Mouse (Mus musculus) central nervous system, embryonic 14 days (tissue): Measurements from ENCODE around the gene Mxra8. TPM values are rescaled to one million over a fixed set of nuclear protein-coding genes. Genes with fewer than 3 reads are reported as not detected.

Experiments used
- polyA plus RNA-seq: library from polyadenylated mRNA; depleted of rRNA; stranded (reverse); fragments of >200 nt; gene quantifications from 2 replicates; pipeline ENCODE4 v1.2.3, GENCODE M21; 2012; rRNA removed

Mxra8 gene
- polyA plus RNA-seq = 46.6 and 77.3 TPM in 2 replicates

DNA sequence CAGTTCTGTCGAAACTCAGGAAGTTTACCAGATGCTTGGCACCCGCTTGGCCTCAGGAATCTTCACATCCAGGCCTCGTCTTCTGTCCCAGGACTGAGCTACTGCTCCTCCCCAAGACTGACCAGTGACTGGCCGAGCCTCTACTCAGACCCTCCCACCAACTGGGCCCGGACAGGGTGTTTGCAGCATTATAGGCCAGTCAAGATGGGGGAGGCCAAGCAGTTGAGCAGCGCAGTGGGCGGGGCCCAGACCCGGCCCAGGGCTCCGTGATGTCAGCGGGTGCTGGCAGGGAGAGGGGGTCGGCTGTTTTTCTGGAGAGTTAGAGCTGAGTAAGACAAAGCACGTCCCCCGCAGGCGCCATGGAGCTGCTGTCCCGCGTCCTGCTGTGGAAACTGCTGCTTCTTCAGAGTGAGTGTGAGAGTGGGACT lies at the start of gene Mxra8:
Mxra8 (plus strand) TSS at position 198 of the 428 bp plus-strand sequence.

GRCm38 (mm10) chr4:155790021-155790489 lies 49.4 kb upstream of the Mxra8 start, which contains the start of gene Ankrd65:
TSS of gene Ankrd65 (plus strand) at chr4:155790439.

DNA sequence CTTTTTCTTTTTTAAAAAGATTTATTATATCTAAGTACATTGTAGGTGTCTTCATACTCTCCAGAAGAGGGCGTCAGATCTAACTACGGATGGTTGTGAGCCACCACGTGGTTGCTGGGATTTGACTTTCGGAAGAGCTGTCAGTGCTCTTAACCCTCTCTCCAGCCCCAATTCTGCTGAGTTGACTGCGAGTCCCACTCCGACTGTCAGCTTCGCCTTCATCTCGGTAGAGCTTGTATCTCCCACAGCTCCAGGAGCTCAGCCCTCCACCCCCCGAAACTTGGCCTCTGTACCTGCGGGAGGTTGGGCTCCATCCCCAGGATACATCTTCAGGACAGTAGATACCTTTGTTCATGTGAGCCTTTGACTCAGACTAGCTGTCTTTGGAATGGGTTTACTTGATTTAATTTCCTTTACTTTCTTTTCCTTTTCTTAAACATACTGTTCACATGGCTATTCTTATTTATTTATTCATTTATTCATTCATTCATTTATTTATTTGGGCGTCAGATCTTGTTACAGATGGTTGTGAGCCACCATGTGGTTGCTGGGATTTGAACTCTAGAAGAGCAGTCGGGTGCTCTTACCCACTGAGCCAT lies 36.6 kb upstream of the Mxra8 start, which contains the start of gene Mrpl20:
Mrpl20 (plus strand) TSS at position 138 of the 599 bp plus-strand sequence.

DNA sequence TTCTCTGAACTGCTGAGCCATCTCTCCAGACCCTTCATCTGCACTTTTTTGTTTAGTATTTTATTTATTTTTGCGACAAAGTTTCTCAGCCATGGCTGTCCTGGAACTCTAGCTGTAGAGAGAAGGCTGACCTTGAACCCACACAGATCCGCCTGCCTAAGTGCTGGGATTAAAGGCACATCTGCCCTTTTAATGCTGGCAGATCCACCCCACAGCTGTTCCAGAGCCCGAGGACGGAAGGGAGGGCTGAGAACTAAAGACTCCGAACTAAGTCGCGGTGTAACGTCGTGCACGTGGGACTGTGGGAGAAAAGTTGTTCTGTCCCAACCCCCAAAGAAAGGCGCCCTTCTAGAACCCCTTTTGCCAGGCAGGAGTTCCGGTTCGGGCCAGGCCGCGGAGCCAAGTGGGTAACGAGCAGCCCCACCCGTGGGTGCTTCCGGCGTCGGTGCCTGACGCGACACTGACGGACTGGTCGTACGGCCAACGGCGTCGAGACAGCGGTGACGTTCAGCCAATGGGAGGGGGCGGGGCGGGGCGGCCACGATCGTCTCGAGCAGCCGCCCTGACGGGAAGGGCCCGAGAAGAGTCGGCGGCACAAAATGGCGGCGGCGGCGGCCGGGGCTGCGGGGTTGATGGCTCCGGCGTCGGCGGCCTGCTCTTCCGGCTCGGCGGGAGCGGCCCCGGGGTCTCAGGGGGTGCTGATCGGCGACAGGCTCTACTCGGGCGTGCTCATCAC lies 27.4 kb upstream of the Mxra8 start, which contains the start of gene Ccnl2:
Ccnl2 (plus strand) TSS at position 561 of the 736 bp plus-strand sequence.

DNA sequence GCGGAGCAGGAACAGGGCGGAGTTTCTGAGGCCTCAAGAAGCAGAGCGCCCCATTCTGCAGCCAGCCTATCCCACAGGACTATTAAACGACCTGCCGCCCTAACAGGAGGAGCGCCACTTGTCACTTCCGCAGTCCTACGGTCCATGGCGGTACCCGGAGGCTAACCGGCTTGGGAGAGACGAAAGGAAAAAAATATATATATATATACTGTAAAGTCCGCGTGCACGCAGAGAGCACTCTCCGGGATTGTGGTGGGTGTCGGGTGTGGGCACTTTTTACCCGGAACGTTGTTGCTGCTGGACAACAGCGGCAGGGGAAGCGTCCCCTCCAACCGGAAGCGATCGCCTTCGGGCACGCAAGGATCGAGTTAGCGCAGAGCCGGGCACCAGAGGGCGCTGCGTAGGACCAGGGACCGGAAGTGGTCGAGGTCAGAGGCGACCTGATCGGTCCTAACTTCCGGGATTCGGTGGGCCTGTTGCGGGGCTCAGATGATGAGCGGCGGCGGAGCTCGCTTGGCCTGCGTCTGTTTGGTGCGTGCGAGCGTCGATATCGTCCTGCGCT lies 8.2 kb upstream of the Mxra8 start, which contains the start of gene Aurkaip1:
Aurkaip1 (plus strand) TSS at position 68 of the 562 bp plus-strand sequence.

GRCm38 (mm10) chr4:155846871-155847578 lies 7.5 kb downstream of the Mxra8 start, which contains the start of gene Dvl1:
TSS of gene Dvl1 (plus strand) at chr4:155847402.

GRCm38 (mm10) chr4:155863001-155863400 lies 23.5 kb downstream of the Mxra8 start, which contains the start of gene Tas1r3:
TSS of gene Tas1r3 (minus strand) at chr4:155863362.

DNA sequence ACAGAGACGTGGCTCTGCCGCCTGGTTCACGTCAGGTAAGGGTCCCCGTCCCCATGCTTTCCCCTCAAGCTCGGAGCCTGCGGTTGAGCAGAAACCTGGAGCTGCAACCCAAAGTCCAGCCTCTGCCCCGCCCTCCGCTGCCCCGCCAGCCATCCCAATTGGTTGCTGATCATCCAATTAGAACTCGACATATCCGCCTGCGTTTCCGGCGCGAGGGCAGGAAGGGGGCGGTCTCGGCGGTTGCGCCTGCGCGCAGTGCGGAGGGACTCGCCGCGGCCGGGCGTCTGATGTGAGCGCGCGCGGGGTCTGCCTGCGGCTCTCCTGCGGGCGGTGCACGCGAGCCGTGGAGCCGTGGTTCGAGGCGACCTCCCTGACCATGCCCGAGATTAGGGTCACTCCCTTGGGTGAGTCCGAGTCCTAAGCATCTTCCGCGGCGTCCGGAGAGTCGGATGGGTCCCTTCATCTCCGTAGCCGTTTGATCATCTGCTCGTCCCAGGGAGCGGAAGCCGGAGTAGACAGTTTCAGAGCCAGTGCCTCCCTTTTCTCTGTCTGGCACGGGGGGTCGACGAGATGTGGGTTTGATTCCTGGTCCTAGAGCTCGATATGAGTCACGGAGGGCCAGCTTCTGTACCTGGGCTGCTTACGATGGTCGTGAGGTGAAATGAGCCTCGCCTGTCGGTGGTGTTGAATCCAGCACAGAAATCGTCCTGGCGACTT lies 30.0 kb downstream of the Mxra8 start, which contains the start of the genes Cptp and Ints11:
Cptp (minus strand) TSS at position 124 of the 717 bp plus-strand sequence.
Ints11 (plus strand) TSS at position 230 of the 717 bp plus-strand sequence.

GRCm38 (mm10) chr4:155891551-155892001 lies 52.1 kb downstream of the Mxra8 start, which contains the start of the genes Pusl1 and Acap3:
TSS of gene Pusl1 (minus strand) at chr4:155891781.
TSS of gene Acap3 (plus strand) at chr4:155891822.

Other genes starting within 250 kb of the Mxra8 start
- gene Slc35e2, start 238.3 kb upstream of the Mxra8 start, polyA plus RNA-seq = 15.5 and 15.9 TPM in 2 replicates
- gene Cdk11b, start 214.8 kb upstream of the Mxra8 start, polyA plus RNA-seq = 56.1 and 63.3 TPM in 2 replicates
- gene Gm10563, start 194.3 kb upstream of the Mxra8 start, polyA plus RNA-seq = not detected in 2 replicates
- gene Mmp23, start 186.3 kb upstream of the Mxra8 start, polyA plus RNA-seq = 9.1 and 13.0 TPM in 2 replicates
- 91.5 and 97.1 TPM in 2 replicates for gene Mib2, start 170.5 kb upstream of the Mxra8 start, polyA plus RNA-seq
- 22.4 and 26.6 TPM in 2 replicates for gene Fndc10, start 145.3 kb upstream of the Mxra8 start, polyA plus RNA-seq
- gene Ssu72, start 134.9 kb upstream of the Mxra8 start, polyA plus RNA-seq = 122 and 133 TPM in 2 replicates
- gene Tmem240, start 104.9 kb upstream of the Mxra8 start, polyA plus RNA-seq = 26.3 and 28.4 TPM in 2 replicates
- gene Atad3a, start 78.6 kb upstream of the Mxra8 start, polyA plus RNA-seq = 107 TPM in 2 replicates
- 18.5 and 19.0 TPM in 2 replicates for gene Vwa1, start 65.0 kb upstream of the Mxra8 start, polyA plus RNA-seq
- 0.98 and 1.3 TPM in 2 replicates for gene Tmem88b, start 53.8 kb upstream of the Mxra8 start, polyA plus RNA-seq
- gene Ankrd65, start 49.2 kb upstream of the Mxra8 start, polyA plus RNA-seq = 0.06 TPM in 1 of 2 replicates, not detected in the other
- gene Mrpl20, start 36.8 kb upstream of the Mxra8 start, polyA plus RNA-seq = 121 and 130 TPM in 2 replicates
- gene Ccnl2, start 27.2 kb upstream of the Mxra8 start, polyA plus RNA-seq = 221 and 226 TPM in 2 replicates
- 107 and 111 TPM in 2 replicates for gene Aurkaip1, start 8.4 kb upstream of the Mxra8 start, polyA plus RNA-seq
- 149 and 150 TPM in 2 replicates for gene Dvl1, start 7.7 kb downstream of the Mxra8 start, polyA plus RNA-seq
- 0.53 and 0.79 TPM in 2 replicates for gene Tas1r3, start 23.7 kb downstream of the Mxra8 start, polyA plus RNA-seq
- 20.1 and 21.9 TPM in 2 replicates for gene Cptp, start 29.8 kb downstream of the Mxra8 start, polyA plus RNA-seq
- 67.9 and 76.2 TPM in 2 replicates for gene Ints11, start 29.9 kb downstream of the Mxra8 start, polyA plus RNA-seq
- 87.2 and 88.3 TPM in 2 replicates for gene Pusl1, start 52.1 kb downstream of the Mxra8 start, polyA plus RNA-seq
- 101 and 108 TPM in 2 replicates for gene Acap3, start 52.1 kb downstream of the Mxra8 start, polyA plus RNA-seq
- 117 and 126 TPM in 2 replicates for gene Ube2j2, start 104.2 kb downstream of the Mxra8 start, polyA plus RNA-seq
- 9.6 and 14.8 TPM in 2 replicates for gene C1qtnf12, start 122.6 kb downstream of the Mxra8 start, polyA plus RNA-seq
- gene B3galt6, start 153.0 kb downstream of the Mxra8 start, polyA plus RNA-seq = 15.3 and 15.5 TPM in 2 replicates
- 57.2 and 69.7 TPM in 2 replicates for gene Sdf4, start 153.2 kb downstream of the Mxra8 start, polyA plus RNA-seq
- gene Tnfrsf4, start 174.2 kb downstream of the Mxra8 start, polyA plus RNA-seq = 3.8 and 3.9 TPM in 2 replicates
- 0.29 and 0.54 TPM in 2 replicates for gene Tnfrsf18, start 186.5 kb downstream of the Mxra8 start, polyA plus RNA-seq
- gene Ttll10, start 219.7 kb downstream of the Mxra8 start, polyA plus RNA-seq = 0.05 and 0.55 TPM in 2 replicates